Mouse (Mus musculus) limb, embryonic 10.5 days (tissue): ENCODE results near the gene Gm21425. TPM values are rescaled to one million over a fixed set of nuclear protein-coding genes. Genes with fewer than 3 reads are reported as not detected.
"Not testable (repeated sequence)": the region's sequence is repeated elsewhere in the genome, so short reads cannot be mapped to it uniquely, and the experiment has no call there.

ENCODE experiments used
- DNase-seq: peaks from one replicate; pipeline ENCODE4 v3.0.0-alpha.2; 2017; ENCODE audit warnings: low spot score
- H3K27ac ChIP-seq: fragments of 300-500 bp; sonication (generic); 2 replicates; pipeline ENCODE4 v1.5.1; 2016; ENCODE audit warnings: mild to moderate bottlenecking
- H3K27me3 ChIP-seq: fragments of 300-500 bp; sonication (generic); 2 replicates; pipeline ENCODE4 v1.6.1; 2016; ENCODE audit warnings: low read depth, mild to moderate bottlenecking; ENCODE audit not compliant: poor library complexity, severe bottlenecking
- H3K36me3 ChIP-seq: fragments of 300-500 bp; sonication (generic); 2 replicates; pipeline ENCODE4 v1.6.1; 2016; ENCODE audit warnings: mild to moderate bottlenecking, moderate library complexity
- H3K4me1 ChIP-seq: fragments of 300-500 bp; sonication (generic); 2 replicates; pipeline ENCODE4 v1.6.1; 2016
- H3K4me3 ChIP-seq: fragments of 300-500 bp; sonication (generic); 2 replicates; pipeline ENCODE4 v1.5.1; 2016; ENCODE audit warnings: mild to moderate bottlenecking, moderate library complexity
- H3K9me3 ChIP-seq: fragments of 300-500 bp; sonication (generic); replicated peaks from 2 replicates; pipeline ENCODE4 v1.6.1; 2016; ENCODE audit warnings: mild to moderate bottlenecking
- WGBS: fragments of 180-500 bp; shearing (Covaris S2); methylation state at CpG from one replicate; pipeline ENCODE4 v1.1.7; 2016; 5-methylcytosine and 5-hydroxymethylcytosine counted together
- polyA plus RNA-seq: library from polyadenylated mRNA; unstranded; fragments of >200 nt; fragmentation: Nextera tagmentation; extraction: Ambion mirVana; gene quantifications from 2 replicates; pipeline ENCODE4 v1.2.1, GENCODE M21; 2016

The Gm21425 gene
- not detected in 2 replicates for polyA plus RNA-seq

GRCm38 (mm10) chrY:13161668-13162067 is at the start of gene Gm21425:
Gene Gm21425, plus strand, starts transcription at chrY:13161968.
- not testable (repeated sequence) for H3K9me3 ChIP-seq, DNase-seq, H3K4me3 ChIP-seq, H3K27me3 ChIP-seq, H3K27ac ChIP-seq, H3K36me3 ChIP-seq, H3K4me1 ChIP-seq

GRCm38 (mm10) chrY:13133392-13133791 is 28.4 kb upstream of the Gm21425 start, which contains the start of gene Gm21891:
Gene Gm21891, minus strand, starts transcription at chrY:13133492.
- not testable (repeated sequence) for H3K9me3 ChIP-seq, H3K27ac ChIP-seq, H3K4me1 ChIP-seq, H3K27me3 ChIP-seq, H3K36me3 ChIP-seq, DNase-seq, H3K4me3 ChIP-seq
- no CpG with 5 or more reads among the region's 3 CpGs for WGBS

Other genes with a start within 250 kb of the Gm21425 start
- gene Gm20807, start 119.1 kb upstream of the Gm21425 start, polyA plus RNA-seq: not detected in 2 replicates
- not detected in 2 replicates for gene Gm21891, start 28.5 kb upstream of the Gm21425 start, polyA plus RNA-seq
- gene Gm21828, start 62.0 kb downstream of the Gm21425 start, polyA plus RNA-seq: not detected in 2 replicates
- gene Gm21440, start 90.4 kb downstream of the Gm21425 start, polyA plus RNA-seq: not detected in 2 replicates
- gene Gm21454, start 90.5 kb downstream of the Gm21425 start, polyA plus RNA-seq: not detected in 2 replicates
- gene Gm21725, start 187.1 kb downstream of the Gm21425 start, polyA plus RNA-seq: not detected in 2 replicates